Mouse (Mus musculus) stomach, postnatal 0 days (tissue): ENCODE measurements at regions not wholly inside any gene's neighbourhood (a gene's known extent, or its start where the extent isn't known, plus 50 kb on each side); places are given as distances from the start of the nearest gene placed in this dataset.

ENCODE experiments used
- ATAC-seq: fragments of 200-750 bp; cut with Nextera tagmentation; 2 replicates; pipeline ENCODE4 v1.8.0; 2017; ENCODE audit not compliant: low FRiP score, low TSS enrichment
- DNase-seq: peaks from one replicate; pipeline ENCODE4 v3.0.0-alpha.2; 2016; ENCODE audit warnings: low spot score
- H3K27ac ChIP-seq: fragments of 300-500 bp; sonication (generic); replicated peaks from 2 replicates; pipeline ENCODE4 v1.5.1; 2014; ENCODE audit warnings: mild to moderate bottlenecking, control low read depth
- H3K27me3 ChIP-seq: fragments of 300-500 bp; sonication (generic); 2 replicates; pipeline ENCODE4 v1.6.1; 2014; ENCODE audit warnings: low read length; ENCODE audit not compliant: control insufficient read depth, insufficient read depth
- H3K36me3 ChIP-seq: fragments of 300-500 bp; sonication (generic); 2 replicates; pipeline ENCODE4 v1.6.1; 2014; ENCODE audit warnings: low read length, mixed read lengths; ENCODE audit not compliant: control insufficient read depth, insufficient read depth
- H3K4me1 ChIP-seq: fragments of 300-500 bp; sonication (generic); replicated peaks from 2 replicates; pipeline ENCODE4 v1.6.1; 2014; ENCODE audit warnings: antibody characterized with exemption; ENCODE audit not compliant: control insufficient read depth, insufficient read depth
- H3K4me2 ChIP-seq: fragments of 300-500 bp; sonication (generic); replicated peaks from 2 replicates; pipeline ENCODE4 v1.6.1; 2014; ENCODE audit warnings: low read depth, mild to moderate bottlenecking, control low read depth, moderate library complexity
- H3K4me3 ChIP-seq: fragments of 300-500 bp; sonication (generic); 2 replicates; pipeline ENCODE4 v1.5.1; 2014; ENCODE audit warnings: low read depth, low read length, control low read depth
- H3K9ac ChIP-seq: fragments of 300-500 bp; sonication (generic); 2 replicates; pipeline ENCODE4 v1.6.1; 2014; ENCODE audit warnings: mild to moderate bottlenecking, low read length, control low read depth, mixed read lengths
- H3K9me3 ChIP-seq: fragments of 300-500 bp; sonication (generic); 2 replicates; pipeline ENCODE4 v1.6.1; 2016; ENCODE audit warnings: low read length; ENCODE audit not compliant: control insufficient read depth
- CTCF ChIP-seq: IDR thresholded peaks from 2 replicates; pipeline ENCODE4 v1.5.1; 2016; ENCODE audit warnings: antibody characterized with exemption, low read depth, mild to moderate bottlenecking, moderate library complexity
- EP300 ChIP-seq: optimal IDR thresholded peaks from 2 replicates; pipeline ENCODE3; 2016; ENCODE audit warnings: antibody characterized with exemption
- WGBS: fragments of 180-500 bp; shearing (Covaris S2); extraction: QIAGEN DNeasy Blood & Tissue Kit; methylation state at CpG from one replicate; pipeline ENCODE4 v1.1.7; 2014; 5-methylcytosine and 5-hydroxymethylcytosine counted together

DNA sequence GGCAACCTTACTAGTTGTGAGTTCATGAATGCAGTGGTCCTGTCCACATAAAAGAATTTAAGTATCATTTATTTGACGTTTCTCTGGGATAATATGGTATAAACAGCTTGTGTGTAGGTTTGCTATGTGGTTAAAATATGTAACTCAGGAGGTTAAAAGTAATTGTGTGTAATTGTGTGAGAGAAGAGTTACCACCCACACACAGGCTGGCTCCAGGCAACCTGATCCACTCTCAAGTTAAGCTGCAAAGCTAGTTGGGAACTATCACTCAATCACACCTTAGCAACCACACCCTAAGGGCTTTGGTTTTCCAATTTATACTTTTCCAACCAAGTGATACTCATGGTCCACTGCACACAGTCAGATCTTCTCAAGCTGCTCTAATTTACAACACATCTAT, 157.5 kb downstream of the Arl4a start:
- WGBS, result 79% methylated on average over 1 of the region's 1 CpGs
- H3K4me3 ChIP-seq, result no peak overlapping the region
- ATAC-seq, result no peak

DNA sequence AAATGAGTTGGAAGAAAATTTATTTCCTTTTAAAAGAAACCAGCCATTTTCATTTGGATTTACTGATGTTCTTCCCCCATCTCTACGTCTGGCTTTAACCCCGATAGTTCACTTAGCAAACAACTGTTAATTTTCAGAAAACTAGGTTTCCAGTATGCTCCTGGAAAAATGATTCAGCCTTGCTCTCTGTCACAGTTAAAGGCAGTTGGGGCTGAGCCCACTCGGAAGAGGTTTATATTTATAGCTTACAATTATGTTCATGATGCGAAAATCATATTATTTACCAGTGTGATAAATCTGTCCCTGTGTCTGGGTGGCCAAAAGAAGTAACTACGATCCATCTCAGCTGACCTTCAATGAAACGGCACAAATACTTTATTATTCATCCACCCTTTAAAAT, 163.9 kb downstream of the Arl4a start:
- ATAC-seq, result no peak
- Histone ChIP-seq H3K27ac (no peak overlapping the region), H3K4me3 (no peak overlapping the region), H3K4me2 (no peak overlapping the region), H3K9me3 (no peaks in the 10 kb centered on the region), H3K36me3 (no peaks in the 10 kb centered on the region), H3K27me3 (no peaks in the 10 kb centered on the region), H3K9ac (no peak overlapping the region), H3K4me1 (no peaks in the 10 kb centered on the region)
- DNase-seq, result no peak
- TF ChIP-seq EP300, result no peak
- no peak for TF ChIP-seq CTCF
- WGBS, result 65% methylated on average over 6 of the region's 6 CpGs

More for the DNA sequence above, 157.5 kb downstream of the Arl4a start:
- no peak overlapping the region for H3K4me2 ChIP-seq
- no peaks in the 10 kb centered on the region for H3K4me1 ChIP-seq
- H3K9ac ChIP-seq, result no peak overlapping the region
- H3K27ac ChIP-seq, result no peak overlapping the region
- no peaks in the 10 kb centered on the region for H3K9me3 ChIP-seq
- no peaks in the 10 kb centered on the region for H3K36me3 ChIP-seq
- no peaks in the 10 kb centered on the region for H3K27me3 ChIP-seq
- TF ChIP-seq EP300 (no peak), CTCF (no peak)
- DNase-seq, result no peak

DNA sequence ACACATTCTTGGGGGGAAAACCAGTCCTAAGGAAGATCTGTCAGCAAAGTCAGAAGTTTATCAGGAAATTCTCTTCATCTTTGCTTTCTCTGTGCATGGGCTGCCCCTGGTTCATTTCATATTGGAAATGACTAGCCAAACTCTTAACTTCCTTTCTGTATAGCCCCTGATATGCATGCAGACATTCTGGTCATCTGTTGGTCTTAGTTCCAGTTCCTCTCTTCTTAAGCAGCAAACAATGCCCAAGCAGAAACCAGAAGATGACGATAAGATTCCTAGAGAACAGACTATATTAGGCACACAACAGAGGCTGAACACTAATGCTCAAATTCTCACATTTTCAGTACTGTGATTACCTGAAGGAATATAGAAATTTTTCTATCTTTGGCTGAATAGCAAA, 176.0 kb downstream of the Arl4a start:
- TF ChIP-seq EP300 (no peak), CTCF (no peak)
- H3K4me1 ChIP-seq, result no peaks in the 10 kb centered on the region
- no peaks in the 10 kb centered on the region for H3K9me3 ChIP-seq
- 84% methylated on average over 1 of the region's 1 CpGs for WGBS
- no peak overlapping the region for H3K4me2 ChIP-seq
- H3K4me3 ChIP-seq, result no peak overlapping the region
- H3K27me3 ChIP-seq, result no peaks in the 10 kb centered on the region
- no peak for DNase-seq
- ATAC-seq, result no peak
- no peaks in the 10 kb centered on the region for H3K36me3 ChIP-seq
- H3K27ac ChIP-seq, result no peak overlapping the region
- H3K9ac ChIP-seq, result no peak overlapping the region

DNA sequence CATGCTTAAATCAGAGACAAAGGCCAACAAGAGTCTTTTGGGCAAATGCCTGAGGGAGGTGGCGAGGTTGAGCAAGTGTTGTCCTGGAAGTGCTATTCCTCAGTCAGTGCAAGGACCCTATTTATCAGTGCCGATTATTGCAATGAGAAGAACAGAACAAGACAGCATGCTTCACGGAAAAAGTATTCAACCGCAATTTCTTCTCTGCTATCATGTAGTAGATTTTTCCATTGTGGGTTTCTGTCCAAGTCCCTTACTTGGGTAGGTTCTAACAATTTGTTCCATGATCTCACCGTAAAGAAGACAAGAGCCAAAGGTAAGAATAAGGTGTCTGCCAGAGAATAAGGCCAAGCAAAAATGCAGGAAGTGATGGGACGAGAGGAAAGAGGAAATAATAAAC, 186.2 kb downstream of the Arl4a start:
- Histone ChIP-seq H3K4me1 (no peaks in the 10 kb centered on the region), H3K36me3 (no peaks in the 10 kb centered on the region), H3K4me2 (no peak overlapping the region), H3K4me3 (no peak overlapping the region), H3K27ac (no peak overlapping the region), H3K9me3 (no peaks in the 10 kb centered on the region), H3K27me3 (no peaks in the 10 kb centered on the region), H3K9ac (no peak overlapping the region)
- DNase-seq (no peak), ATAC-seq (no peak)
- TF ChIP-seq EP300, result no peak
- TF ChIP-seq CTCF, result no peak
- WGBS, result 79% methylated on average over 6 of the region's 6 CpGs

DNA sequence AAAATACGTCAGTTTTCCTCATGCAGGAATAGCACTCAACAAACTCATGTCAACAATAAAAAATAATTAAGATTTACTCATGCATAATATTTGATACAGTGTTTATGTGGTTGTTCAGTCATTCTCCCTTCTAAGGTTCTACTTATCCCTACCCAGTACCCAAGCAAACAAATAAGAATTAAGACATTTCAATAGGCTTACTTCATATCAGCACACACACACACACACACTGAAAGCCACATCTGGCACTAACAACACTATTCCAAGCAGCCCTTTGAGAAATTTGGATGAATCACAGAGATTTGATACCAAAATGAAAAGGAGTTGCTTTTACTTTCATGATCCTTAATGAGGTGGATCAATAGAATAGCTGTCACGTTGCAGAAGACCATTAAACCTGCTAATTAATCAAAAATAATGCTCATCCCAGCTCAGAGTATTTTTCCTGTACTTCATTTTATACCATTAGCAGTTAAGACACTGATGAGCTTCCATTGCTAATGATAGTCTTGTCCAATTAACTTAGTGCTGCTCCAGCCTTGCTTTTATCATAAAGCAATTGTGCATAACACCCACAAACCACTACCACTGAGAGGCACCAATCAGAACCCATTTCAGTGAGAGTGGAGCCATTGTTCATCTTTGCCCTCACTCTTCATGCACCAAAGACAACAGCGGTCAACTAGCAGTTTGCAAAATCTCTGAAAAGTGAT, 188.3 kb downstream of the Arl4a start:
- Histone ChIP-seq H3K9me3 (no peaks in the 10 kb centered on the region), H3K4me3 (no peak overlapping the region), H3K27me3 (no peaks in the 10 kb centered on the region), H3K36me3 (no peaks in the 10 kb centered on the region), H3K4me2 (no peak overlapping the region), H3K9ac (no peak overlapping the region), H3K27ac (no peak overlapping the region), H3K4me1 (no peaks in the 10 kb centered on the region)
- ATAC-seq, result no peak
- 66% methylated on average over 3 of the region's 3 CpGs for WGBS
- DNase-seq, result no peak
- TF ChIP-seq CTCF (no peak), EP300 (no peak)

DNA sequence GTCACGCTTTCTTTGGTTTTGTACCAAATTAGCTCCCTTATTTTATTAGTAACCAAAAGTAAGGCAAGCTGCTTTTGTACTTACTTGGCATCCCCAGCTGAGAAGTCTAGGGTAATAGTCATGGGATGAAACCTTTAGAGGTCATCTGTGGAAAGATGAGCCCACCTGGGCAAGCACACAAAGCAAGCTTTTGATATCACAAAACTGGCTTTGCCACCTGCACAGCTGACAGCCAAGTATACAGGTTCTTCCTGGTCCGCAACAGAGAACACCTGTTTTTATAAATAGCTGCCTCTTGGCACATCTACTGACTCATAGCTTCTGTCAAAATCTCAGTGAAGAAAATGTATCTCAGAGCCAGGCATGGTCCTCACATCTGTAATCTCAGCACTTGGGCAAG, 197.2 kb downstream of the Arl4a start:
- no peaks in the 10 kb centered on the region for H3K36me3 ChIP-seq
- no peak for DNase-seq
- H3K27ac ChIP-seq, result no peak overlapping the region
- H3K27me3 ChIP-seq, result no peaks in the 10 kb centered on the region
- H3K4me3 ChIP-seq, result no peak overlapping the region
- H3K9ac ChIP-seq, result no peak overlapping the region
- H3K4me2 ChIP-seq, result no peak overlapping the region
- no peaks in the 10 kb centered on the region for H3K4me1 ChIP-seq
- 83% methylated on average over 2 of the region's 2 CpGs for WGBS
- H3K9me3 ChIP-seq, result no peaks in the 10 kb centered on the region
- peak; percentile 66 for TF ChIP-seq EP300
- no peak for TF ChIP-seq CTCF
- no peak for ATAC-seq
